Mouse (Mus musculus): Measurements from ENCODE around the gene Kdm2b. TPM values are rescaled to one million over a fixed set of nuclear protein-coding genes. Genes with fewer than 3 reads are reported as not detected.

The Kdm2b gene
- polyA plus RNA-seq, 1 experiment = 102 TPM

DNA sequence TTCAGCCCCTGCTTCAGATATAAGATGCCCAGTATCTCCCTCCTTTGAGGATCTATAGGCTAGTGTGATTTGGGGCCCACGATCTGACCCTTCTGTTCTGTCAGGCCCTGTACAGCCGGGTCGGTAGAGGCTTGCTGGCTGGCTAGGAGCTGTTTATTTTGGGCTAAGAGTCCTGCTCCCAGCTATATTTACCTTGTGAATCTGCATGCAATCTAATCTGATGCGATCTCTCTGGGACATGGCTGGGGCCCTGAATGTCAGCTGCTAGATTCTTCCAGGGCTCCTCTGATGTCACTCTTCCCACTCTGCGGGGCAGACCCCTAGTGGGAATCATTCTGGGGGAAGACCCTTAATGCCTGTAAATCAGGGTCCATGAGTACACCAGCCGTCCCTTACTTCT, 34.7 kb upstream of the Kdm2b start:
- TF ChIP-seq POLR2A (IDR thresholded peaks at IDR 0.05; ENCODE audit: borderline replicate concordance, extremely low read depth, insufficient read depth, insufficient read length, poor library complexity, severe bottlenecking) (no peak), CTCF (IDR thresholded peaks at IDR 0.05; ENCODE audit: borderline replicate concordance, extremely low read depth, insufficient read depth, insufficient read length) (no peak)
- no peak for DNase-seq (ENCODE audit: low read depth)

DNA sequence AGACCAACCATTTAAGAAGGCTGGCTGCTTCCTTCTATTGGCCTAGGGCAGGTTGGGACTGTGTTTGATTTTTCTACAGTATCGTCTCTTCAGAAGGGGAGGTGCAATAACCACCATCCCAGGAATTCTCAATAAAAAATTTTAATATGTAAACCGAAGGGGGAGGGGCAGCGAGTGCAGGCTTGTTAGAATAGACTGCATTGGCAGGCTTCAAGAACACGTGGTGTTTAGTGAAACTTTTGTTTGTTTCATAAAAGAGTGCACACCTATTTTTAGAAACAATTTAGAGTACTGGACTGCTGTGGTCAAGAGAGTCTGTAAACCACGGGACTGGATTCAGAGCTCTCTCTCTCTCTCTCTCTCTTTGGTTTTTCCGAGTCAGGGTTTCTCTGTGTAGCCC, 33.4 kb upstream of the Kdm2b start:
- DNase-seq (ENCODE audit: low read depth) = no peak
- TF ChIP-seq CTCF (IDR thresholded peaks at IDR 0.05; ENCODE audit: borderline replicate concordance, extremely low read depth, insufficient read depth, insufficient read length) (no peak), POLR2A (IDR thresholded peaks at IDR 0.05; ENCODE audit: borderline replicate concordance, extremely low read depth, insufficient read depth, insufficient read length, poor library complexity, severe bottlenecking) (no peak)

DNA sequence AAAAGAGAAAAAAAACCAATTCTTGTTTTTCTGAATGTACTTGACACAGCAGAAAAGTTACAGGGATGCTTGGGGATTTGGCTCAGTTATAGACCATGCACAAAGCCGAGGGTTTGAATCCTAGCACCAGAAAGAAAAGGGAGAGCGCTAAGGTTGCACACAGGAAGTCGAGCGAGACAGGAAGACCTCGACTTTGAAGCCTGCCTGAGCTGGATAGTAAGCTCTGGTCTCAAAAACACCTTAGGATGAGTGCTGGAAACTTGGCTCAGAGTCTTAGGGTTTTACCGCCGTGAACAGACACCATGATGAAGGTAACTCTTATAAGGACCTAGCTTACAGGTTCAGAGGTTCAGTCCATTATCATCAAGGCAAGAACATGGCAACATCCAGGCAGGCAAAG, 31.8 kb upstream of the Kdm2b start:
- no peak for DNase-seq (ENCODE audit: low read depth)
- no peak for TF ChIP-seq CTCF (IDR thresholded peaks at IDR 0.05; ENCODE audit: borderline replicate concordance, extremely low read depth, insufficient read depth, insufficient read length)

DNA sequence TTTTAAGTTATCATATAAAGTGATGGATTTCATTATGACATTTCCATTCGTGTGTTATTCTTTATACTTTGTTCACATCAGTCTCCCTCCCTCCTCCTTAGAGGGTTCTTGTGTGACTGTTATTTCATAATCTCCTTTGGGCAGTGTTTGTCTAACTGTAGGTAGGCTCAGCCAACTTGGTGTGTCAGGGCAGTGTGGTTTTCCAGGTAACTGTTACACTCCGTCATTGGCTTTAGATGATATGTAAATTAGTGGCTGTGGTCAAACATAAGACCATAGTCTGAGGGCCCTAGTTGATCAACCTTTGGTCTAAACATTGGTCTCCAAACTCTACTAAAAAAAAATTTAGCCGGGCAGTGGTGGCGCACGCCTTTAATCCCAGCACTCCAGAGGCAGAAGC, 30.8 kb upstream of the Kdm2b start:
- TF ChIP-seq POLR2A (IDR thresholded peaks at IDR 0.05; ENCODE audit: borderline replicate concordance, extremely low read depth, insufficient read depth, insufficient read length, poor library complexity, severe bottlenecking) (no peak), CTCF (IDR thresholded peaks at IDR 0.05; ENCODE audit: borderline replicate concordance, extremely low read depth, insufficient read depth, insufficient read length) (no peak)
- DNase-seq (ENCODE audit: low read depth) = no peak

DNA sequence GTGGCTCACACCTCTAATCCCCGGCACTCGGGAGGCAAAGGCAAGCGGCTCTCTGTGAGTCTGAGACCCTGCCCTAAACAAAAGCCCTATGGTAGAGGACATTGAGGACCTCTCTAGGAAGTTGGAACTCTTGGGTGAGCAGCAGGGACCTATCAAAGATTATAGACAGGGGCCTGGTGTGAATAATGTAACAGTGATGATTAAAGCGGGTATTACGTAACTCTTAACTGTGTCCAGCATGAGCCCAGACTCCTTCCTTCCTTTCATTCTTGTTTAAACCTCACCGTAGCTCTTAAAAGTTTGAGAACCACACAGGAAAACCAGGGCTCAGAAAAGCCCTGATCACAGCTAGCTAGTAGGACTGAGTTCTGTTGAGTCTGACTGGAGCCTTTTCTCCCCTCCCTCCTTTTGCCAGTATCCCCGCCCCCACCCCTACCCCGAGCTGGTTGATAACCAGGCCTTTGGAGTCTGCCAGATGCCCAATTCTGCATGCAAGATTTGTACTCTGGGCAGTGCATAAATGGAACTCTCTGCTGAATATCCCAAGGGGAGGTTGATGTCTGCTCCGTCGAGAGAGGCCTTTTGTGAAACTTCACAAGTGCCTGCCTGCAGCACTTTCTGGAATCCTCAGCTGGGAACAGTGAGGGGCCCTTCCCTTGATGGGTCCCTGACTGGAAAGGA, 29.9 kb upstream of the Kdm2b start:
- DNase-seq (ENCODE audit: low read depth) = peak; percentile 93
- TF ChIP-seq CTCF (IDR thresholded peaks at IDR 0.05; ENCODE audit: borderline replicate concordance, extremely low read depth, insufficient read depth, insufficient read length) (no peak), POLR2A (IDR thresholded peaks at IDR 0.05; ENCODE audit: borderline replicate concordance, extremely low read depth, insufficient read depth, insufficient read length, poor library complexity, severe bottlenecking) (no peak)

DNA sequence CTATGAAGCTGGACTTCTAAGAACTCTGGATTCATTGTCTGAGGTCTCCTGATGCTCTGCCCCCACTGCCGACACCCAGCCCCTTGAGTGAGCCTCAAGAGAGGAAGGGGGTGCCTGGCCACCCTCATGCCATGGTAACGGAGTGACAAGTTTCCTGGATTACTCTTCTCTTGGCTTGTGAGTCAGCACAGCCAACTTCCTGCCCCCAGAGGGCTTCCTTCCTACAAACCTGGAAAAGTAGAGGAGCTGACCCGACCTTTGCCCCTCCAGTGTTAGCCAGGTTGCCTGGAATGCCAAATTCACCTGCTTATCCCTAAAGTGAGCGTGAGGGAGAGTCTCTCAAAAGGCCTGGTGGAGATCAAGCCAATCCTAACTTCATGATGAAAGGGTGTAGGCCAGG, 27.9 kb upstream of the Kdm2b start:
- DNase-seq (ENCODE audit: low read depth) = no peak

DNA sequence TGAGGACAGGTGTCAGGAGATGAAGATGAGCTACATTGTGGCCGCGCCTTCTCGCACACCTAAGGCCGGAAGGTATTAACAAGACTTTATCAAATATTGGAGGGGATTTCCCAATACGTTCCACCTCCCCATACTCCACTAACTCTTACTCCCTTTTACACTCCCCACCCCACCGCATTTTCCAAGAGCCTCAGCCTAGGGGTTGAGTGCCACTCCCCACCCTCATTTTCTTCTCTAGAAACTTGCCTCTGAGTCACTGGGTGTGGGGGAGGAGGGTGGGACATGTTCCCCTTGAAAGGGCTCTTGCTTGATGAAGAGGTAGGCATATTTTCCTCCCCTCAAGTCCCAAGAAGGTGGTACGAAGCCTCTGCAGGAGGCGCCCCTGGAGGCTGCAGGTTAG, 26.3 kb upstream of the Kdm2b start:
- TF ChIP-seq CTCF (IDR thresholded peaks at IDR 0.05; ENCODE audit: borderline replicate concordance, extremely low read depth, insufficient read depth, insufficient read length) (no peak), POLR2A (IDR thresholded peaks at IDR 0.05; ENCODE audit: borderline replicate concordance, extremely low read depth, insufficient read depth, insufficient read length, poor library complexity, severe bottlenecking) (no peak)
- DNase-seq (ENCODE audit: low read depth) = no peak

More for the DNA sequence above, 27.9 kb upstream of the Kdm2b start:
- TF ChIP-seq POLR2A (IDR thresholded peaks at IDR 0.05; ENCODE audit: borderline replicate concordance, extremely low read depth, insufficient read depth, insufficient read length, poor library complexity, severe bottlenecking) (no peak), CTCF (IDR thresholded peaks at IDR 0.05; ENCODE audit: borderline replicate concordance, extremely low read depth, insufficient read depth, insufficient read length) (no peak)

DNA sequence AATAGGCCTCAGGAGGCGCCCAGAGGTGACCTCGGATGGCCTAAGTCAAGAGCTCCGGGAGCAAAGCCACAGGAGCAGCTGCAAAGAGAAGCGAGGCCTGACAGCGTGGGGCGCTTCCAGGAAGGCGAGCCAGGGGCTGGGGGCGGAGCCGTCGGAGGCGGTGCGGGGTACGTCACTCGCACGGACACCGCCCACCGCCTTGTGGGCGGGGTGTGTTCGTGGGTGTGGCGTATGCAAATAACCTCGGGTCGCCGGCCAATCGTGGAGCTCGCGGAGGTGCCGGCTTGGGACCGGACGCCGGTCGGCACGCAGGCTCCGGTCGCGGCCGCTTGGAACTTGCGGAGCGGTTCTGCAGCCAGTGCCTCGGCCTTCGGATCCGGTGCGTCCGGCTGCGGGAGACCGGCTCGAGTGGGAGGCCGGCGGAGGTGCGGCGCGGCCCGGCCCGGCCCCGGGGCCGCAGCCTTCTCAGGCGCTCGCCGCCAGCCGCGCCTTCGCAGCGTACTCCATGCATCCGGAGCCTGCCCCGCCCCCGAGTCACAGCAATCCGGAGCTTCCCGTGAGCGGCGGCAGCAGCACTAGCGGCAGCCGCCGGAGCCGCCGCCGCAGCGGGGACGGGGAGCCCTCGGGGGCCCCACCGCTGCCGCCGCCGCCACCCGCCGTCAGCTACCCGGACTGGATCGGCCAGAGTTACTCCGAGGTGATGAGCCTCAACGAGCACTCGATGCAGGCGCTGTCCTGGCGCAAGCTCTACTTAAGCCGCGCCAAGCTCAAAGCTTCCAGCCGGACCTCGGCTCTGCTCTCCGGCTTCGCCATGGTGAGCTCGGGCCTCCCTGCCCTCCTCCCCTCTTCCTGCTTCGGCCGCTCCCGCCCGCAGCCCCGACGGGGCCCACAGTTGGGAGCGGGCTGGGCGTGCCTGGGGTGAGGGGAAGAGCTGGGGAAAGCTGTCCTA, 25.4 kb upstream of the Kdm2b start, which contains the start of gene Orai1:
Gene Orai1, plus strand, starts transcription at position 322 of the 949 bp plus-strand sequence.
- peak; percentile 99 for DNase-seq (ENCODE audit: low read depth)
- TF ChIP-seq POLR2A (IDR thresholded peaks at IDR 0.05; ENCODE audit: borderline replicate concordance, extremely low read depth, insufficient read depth, insufficient read length, poor library complexity, severe bottlenecking) = peak; percentile 86
- no peak for TF ChIP-seq CTCF (IDR thresholded peaks at IDR 0.05; ENCODE audit: borderline replicate concordance, extremely low read depth, insufficient read depth, insufficient read length)

DNA sequence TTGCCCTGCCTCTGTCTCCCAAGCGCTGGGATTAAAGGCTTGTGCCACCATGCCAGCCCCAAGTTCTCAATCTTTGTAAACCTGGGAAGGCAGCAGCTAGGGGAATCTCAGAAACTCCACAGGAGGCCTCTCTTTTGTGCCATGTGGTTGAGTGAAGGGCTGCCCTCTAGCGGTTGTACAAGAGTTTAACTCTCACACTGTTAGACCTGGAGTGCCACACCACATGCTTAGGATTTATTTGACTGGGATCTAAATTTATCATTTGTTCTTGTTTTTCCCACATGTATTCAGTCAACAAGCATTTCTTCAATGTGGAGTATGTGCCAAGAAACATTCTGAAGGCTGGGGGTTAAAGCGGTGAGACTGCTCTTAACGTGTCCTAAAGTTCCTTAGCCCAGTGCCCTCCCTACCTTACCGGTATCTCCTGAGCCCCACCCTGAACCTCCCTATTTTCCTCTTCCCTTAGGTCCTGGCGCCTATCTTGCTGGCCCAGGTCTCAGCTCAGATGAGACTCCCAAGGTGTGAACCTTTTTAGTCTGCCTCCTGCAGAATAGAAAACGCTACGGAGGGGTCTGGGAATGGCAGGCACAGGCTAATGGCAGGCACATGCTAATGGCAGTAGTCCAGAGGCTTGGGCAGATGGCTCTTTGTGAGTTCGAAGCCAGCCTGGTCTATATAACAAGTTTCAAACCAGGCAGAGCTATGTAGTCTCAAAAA, 24.1 kb upstream of the Kdm2b start:
- TF ChIP-seq CTCF (IDR thresholded peaks at IDR 0.05; ENCODE audit: borderline replicate concordance, extremely low read depth, insufficient read depth, insufficient read length) (peak; percentile 82), POLR2A (IDR thresholded peaks at IDR 0.05; ENCODE audit: borderline replicate concordance, extremely low read depth, insufficient read depth, insufficient read length, poor library complexity, severe bottlenecking) (no peak)
- DNase-seq (ENCODE audit: low read depth) = peak; percentile 91

DNA sequence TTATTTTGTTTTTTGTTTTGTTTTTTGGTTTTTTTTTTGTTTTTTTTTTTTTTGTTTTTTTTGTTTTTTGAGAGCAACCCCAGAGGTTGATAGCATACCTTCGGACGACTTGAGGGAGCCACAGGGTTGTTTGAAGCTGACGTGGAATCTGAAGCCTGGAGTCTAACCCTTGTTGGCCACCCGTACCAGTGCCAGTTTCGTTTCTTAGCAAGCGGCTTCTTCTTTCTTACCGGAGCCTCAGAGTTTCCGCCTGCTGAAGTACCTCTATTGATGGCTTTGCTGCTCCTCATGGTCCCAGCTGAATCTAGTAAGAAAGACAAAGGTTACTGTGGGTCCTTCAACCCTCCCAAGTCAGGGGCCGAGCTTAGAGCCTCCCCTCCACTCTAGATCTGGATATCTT, 22.1 kb upstream of the Kdm2b start:
- TF ChIP-seq POLR2A (IDR thresholded peaks at IDR 0.05; ENCODE audit: borderline replicate concordance, extremely low read depth, insufficient read depth, insufficient read length, poor library complexity, severe bottlenecking) (no peak), CTCF (IDR thresholded peaks at IDR 0.05; ENCODE audit: borderline replicate concordance, extremely low read depth, insufficient read depth, insufficient read length) (no peak)
- DNase-seq (ENCODE audit: low read depth) = no peak

DNA sequence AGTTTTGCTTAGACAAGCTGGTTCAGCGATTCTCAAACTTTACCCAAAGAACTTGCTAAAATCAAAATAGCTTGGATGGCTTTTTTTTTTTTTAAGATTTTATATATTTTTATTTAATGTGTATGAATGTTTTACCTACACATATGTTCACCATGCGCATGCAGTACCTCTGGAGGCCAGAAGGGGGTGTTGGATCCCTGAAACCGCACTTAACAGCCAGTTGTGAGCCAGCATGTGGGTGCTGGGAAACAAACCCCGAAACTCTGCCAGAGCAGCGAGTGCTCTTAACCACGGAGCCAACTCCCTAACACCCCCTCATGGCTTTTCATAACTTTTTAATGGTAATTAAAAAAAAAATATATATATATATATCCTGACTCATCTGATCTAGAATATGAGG, 21.2 kb upstream of the Kdm2b start:
- peak; percentile 49 for TF ChIP-seq CTCF (IDR thresholded peaks at IDR 0.05; ENCODE audit: borderline replicate concordance, extremely low read depth, insufficient read depth, insufficient read length)
- no peak for TF ChIP-seq POLR2A (IDR thresholded peaks at IDR 0.05; ENCODE audit: borderline replicate concordance, extremely low read depth, insufficient read depth, insufficient read length, poor library complexity, severe bottlenecking)
- no peak for DNase-seq (ENCODE audit: low read depth)
